Mouse (Mus musculus) stomach, embryonic 15.5 days (tissue): Measurements from ENCODE around the gene Tomm20l. TPM values are rescaled to one million over a fixed set of nuclear protein-coding genes. Genes with fewer than 3 reads are reported as not detected.

ENCODE experiments used
- ATAC-seq: fragments of 200-750 bp; cut with Nextera tagmentation; 2 replicates; pipeline ENCODE4 v1.8.0; 2017; ENCODE audit warnings: low read depth, moderate number of reproducible peaks, moderate TSS enrichment; ENCODE audit not compliant: insufficient read depth, low FRiP score
- H3K27ac ChIP-seq: fragments of 300-500 bp; sonication (generic); 2 replicates; pipeline ENCODE4 v1.5.1; 2015; ENCODE audit warnings: mild to moderate bottlenecking, inconsistent platforms
- H3K27me3 ChIP-seq: fragments of 300-500 bp; sonication (generic); replicated peaks from 2 replicates; pipeline ENCODE4 v1.6.1; 2015; ENCODE audit warnings: inconsistent platforms
- H3K36me3 ChIP-seq: fragments of 300-500 bp; sonication (generic); 2 replicates; pipeline ENCODE4 v1.6.1; 2015; ENCODE audit warnings: inconsistent platforms
- H3K4me1 ChIP-seq: fragments of 300-500 bp; sonication (generic); 2 replicates; pipeline ENCODE4 v1.6.1; 2015; ENCODE audit warnings: inconsistent platforms
- H3K4me2 ChIP-seq: fragments of 300-500 bp; sonication (generic); 2 replicates; pipeline ENCODE4 v1.6.1; 2015; ENCODE audit warnings: mild to moderate bottlenecking, inconsistent platforms
- H3K4me3 ChIP-seq: fragments of 300-500 bp; sonication (generic); replicated peaks from 2 replicates; pipeline ENCODE4 v1.5.1; 2015; ENCODE audit warnings: inconsistent platforms
- H3K9ac ChIP-seq: fragments of 300-500 bp; sonication (generic); 2 replicates; pipeline ENCODE4 v1.6.1; 2015; ENCODE audit warnings: inconsistent platforms
- H3K9me3 ChIP-seq: fragments of 300-500 bp; sonication (generic); 2 replicates; pipeline ENCODE4 v1.6.1; 2016; ENCODE audit warnings: inconsistent platforms
- WGBS: fragments of 180-500 bp; shearing (Covaris S2); methylation state at CpG from one replicate; pipeline ENCODE4 v1.1.7; 2015; 5-methylcytosine and 5-hydroxymethylcytosine counted together
- polyA plus RNA-seq: library from polyadenylated mRNA; unstranded; fragments of >200 nt; fragmentation: Nextera tagmentation; extraction: Ambion mirVana; gene quantifications from 2 replicates; pipeline ENCODE4 v1.2.1, GENCODE M21; 2015

Gene Tomm20l
- polyA plus RNA-seq, 1 experiment from 2014 or later = 0.33 TPM

GRCm38 (mm10) chr12:71164410-71164809 is 53.2 kb downstream of the Tomm20l start:
- no peak overlapping the region for H3K4me2 ChIP-seq
- H3K36me3 ChIP-seq = peaks cover 21% of the 10 kb centered on the region; the same call in 1 of the 2 replicates
- no peak; the same call in 1 of the 2 replicates for ATAC-seq
- no peak overlapping the region for H3K9ac ChIP-seq
- no peaks in the 10 kb centered on the region for H3K9me3 ChIP-seq
- H3K27me3 ChIP-seq = no peaks in the 10 kb centered on the region
- 92% methylated on average over 9 of the region's 9 CpGs for WGBS
- no peak overlapping the region for H3K4me3 ChIP-seq
- no peaks in the 10 kb centered on the region for H3K4me1 ChIP-seq
- no peak overlapping the region for H3K27ac ChIP-seq

DNA sequence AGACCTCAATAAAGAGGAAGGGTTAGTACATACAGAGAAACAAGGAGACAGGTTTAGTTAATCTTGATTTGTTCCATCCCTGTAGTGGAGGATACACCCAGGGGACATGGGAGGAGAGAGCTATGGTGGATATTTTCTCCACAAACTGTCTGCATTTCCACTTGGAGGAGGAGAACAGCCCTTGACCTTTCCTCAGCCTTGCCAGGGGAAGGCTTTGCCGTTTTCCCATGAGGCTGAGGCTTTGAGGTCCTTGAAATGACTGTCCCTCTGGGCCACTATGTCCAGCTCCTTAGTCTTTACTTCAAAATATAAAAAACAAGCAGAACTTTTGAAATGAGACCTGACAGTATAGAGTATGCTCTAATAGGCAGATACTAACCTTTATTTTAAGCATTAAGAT is 58.7 kb downstream of the Tomm20l start:
- peaks cover 15% of the 10 kb centered on the region; the same call in 1 of the 2 replicates for H3K36me3 ChIP-seq
- no peak for ATAC-seq
- no peak overlapping the region for H3K4me3 ChIP-seq
- no peak overlapping the region for H3K4me2 ChIP-seq
- no peaks in the 10 kb centered on the region for H3K9me3 ChIP-seq
- H3K4me1 ChIP-seq = no peaks in the 10 kb centered on the region
- no peaks in the 10 kb centered on the region for H3K27me3 ChIP-seq
- no peak overlapping the region for H3K9ac ChIP-seq
- 81% methylated on average over 1 of the region's 1 CpGs for WGBS
- no peak overlapping the region for H3K27ac ChIP-seq

Other genes starting within 250 kb of the Tomm20l start
- gene Actr10, start 173.6 kb upstream of the Tomm20l start, polyA plus RNA-seq = 184 and 210 TPM in 2 replicates
- gene Psma3, start 136.8 kb upstream of the Tomm20l start, polyA plus RNA-seq = 521 and 644 TPM in 2 replicates
- 37.1 and 37.8 TPM in 2 replicates for gene Arid4a, start 95.4 kb upstream of the Tomm20l start, polyA plus RNA-seq
- 86.0 and 92.5 TPM in 2 replicates for gene Timm9, start 25.3 kb downstream of the Tomm20l start, polyA plus RNA-seq
- gene 2700049A03Rik, start 25.4 kb downstream of the Tomm20l start, polyA plus RNA-seq = 10.3 and 13.0 TPM in 2 replicates
- 17.1 and 21.4 TPM in 2 replicates for gene Dact1, start 198.5 kb downstream of the Tomm20l start, polyA plus RNA-seq